Mouse (Mus musculus): ENCODE results near the gene Ttc1.

The Ttc1 gene

DNA sequence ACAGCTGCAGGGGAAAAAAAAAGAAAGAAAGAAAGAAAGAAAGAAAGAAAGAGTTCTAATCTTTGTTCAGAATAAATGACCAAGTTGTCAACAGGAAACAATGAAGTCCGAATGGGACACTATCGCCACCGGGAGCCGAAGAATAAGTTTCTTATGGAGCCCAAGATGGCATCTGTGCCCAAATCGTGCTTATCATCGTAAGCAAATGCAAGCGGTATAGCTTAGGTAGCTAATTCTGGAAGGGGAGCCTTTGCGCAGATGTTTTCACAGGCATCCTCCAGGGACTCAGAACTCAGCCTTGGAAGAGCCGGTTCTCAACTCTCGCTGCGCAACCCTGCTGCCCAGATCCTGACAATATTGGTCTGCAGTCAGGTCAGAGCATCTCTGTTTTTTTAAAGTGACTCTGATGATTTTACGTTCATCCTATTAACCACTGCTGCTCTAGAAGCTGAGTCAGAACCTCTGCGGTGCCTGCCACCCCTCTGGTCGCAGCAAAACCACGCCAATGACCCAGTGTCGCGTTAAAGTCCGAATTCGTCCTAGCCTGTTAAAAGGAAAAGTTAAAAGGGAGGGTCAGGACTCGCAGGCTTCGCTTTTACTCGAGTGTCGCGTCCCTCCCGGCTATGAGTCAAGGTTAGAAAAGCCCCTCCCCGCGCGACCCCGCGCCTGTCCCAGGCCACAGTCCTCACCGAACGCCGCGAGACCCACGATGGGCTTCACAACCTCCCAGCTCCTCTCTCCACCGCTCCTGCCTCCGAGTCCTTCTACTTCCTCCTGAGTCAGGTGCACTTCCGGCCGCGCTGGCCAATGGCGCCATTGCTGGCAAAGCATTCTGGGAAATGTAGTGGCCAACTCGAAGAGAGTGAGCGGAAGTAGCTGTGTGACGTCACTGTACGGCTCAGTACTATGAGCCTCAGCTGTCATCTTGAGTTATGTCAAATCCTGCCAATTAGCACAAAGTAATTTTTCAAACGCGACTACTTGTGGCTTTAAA lies at the start of gene Ttc1:
Gene Ttc1 (minus strand): TSS at position 776 of the 994 bp plus-strand sequence.
- DNase-seq (ENCODE audit: low read depth, low spot score), result peak; percentile 100

DNA sequence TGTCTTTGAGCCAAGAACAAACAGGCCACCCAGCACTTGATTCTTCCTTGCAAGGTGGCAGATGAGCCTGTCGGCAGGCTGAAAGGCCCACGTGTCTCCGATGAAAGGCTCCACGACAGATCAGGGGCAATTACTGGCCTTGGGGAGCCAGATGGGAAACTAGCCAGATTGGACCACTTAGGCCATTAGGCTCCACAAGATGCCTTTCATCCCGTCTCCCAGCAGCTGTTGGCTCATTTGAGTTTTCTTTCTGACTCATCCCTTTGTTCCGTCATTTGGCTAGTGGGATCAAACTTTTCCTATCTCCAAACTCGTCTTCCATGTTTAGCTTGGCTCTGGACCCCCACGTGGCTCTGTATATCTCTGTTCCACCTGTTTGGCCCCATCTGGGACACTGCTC lies 48.2 kb upstream of the Ttc1 start:
- DNase-seq (ENCODE audit: low read depth, low spot score), result peak; percentile 48

DNA sequence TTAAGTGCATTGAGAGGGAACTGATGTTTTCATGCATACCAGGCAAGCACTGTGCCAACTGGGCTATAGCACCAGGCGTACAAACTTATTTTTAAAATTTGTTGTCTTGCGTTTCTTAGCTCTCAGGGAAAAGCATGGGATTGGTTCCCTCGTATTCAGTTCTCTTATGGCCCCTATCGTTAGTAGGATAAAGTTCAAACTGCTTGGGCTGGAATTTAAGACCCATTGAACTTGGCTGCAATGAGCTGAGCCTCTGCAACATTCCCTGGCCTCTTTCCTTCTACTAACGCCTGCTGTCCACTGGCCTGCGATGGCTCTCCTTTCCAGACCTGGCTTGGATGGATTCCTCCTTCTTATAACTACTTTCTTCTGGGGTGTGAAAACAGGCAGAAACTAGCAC lies 42.6 kb upstream of the Ttc1 start:
- DNase-seq (ENCODE audit: low read depth, low spot score), result no peak

DNA sequence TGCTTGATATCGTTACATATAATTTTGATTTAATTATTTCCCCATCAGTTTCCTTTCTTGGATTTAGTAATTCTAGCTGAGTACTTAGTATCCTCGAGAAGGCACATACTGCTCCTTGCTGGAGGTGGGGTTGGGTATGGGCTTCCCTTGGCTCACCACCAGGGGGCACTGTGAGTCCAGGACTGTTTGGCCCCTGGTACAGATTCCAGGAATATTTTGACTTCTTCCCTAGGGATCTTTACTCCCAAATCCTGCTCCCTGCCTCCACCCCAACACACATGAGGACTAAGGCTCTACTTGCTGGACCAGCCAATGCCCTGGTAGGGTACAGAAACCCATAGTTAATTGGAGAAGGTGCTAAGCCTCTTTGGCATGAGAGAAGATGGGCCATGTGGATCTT lies 36.0 kb upstream of the Ttc1 start:
- DNase-seq (ENCODE audit: low read depth, low spot score), result peak; percentile 72

DNA sequence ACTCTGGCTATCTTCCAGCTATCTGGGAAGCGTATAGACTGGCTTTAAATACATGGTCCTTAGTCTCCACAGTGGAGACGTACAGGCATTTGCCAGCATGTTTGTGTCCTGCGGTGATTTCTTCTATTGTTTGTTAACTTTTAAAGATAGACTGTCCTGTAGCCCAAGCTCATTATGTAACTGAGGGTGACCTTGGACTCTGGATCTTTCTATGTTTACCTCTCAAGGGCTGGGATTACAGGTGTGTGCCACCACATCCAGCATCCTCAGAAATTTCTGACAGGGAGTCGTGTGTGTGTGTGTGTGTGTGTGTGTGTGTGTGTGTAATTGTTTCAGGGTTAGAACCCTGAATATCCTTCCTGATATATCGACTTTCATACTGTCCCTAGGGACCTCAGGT lies 35.3 kb upstream of the Ttc1 start:
- no peak for DNase-seq (ENCODE audit: low read depth, low spot score)

DNA sequence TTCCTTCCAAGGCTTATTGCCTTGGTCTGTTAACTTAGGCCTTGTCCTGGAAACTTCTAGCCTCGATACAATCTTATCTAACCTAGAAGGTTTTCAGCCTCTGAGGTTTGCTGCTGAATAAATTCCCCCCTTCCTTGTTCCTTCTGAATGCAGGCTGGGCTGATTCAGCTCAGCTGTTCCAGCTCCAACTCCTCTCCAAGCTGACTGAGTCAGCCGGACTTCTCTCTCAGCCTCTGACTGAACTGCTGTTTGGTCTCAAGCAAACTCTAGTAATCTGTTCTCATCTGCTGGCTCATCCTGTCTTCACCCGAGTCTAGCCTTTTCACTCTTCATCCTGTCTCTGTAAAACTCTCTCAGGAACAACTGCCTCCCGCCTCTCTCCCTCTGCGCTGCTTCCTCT lies 31.7 kb upstream of the Ttc1 start:
- DNase-seq (ENCODE audit: low read depth, low spot score), result peak; percentile 52

DNA sequence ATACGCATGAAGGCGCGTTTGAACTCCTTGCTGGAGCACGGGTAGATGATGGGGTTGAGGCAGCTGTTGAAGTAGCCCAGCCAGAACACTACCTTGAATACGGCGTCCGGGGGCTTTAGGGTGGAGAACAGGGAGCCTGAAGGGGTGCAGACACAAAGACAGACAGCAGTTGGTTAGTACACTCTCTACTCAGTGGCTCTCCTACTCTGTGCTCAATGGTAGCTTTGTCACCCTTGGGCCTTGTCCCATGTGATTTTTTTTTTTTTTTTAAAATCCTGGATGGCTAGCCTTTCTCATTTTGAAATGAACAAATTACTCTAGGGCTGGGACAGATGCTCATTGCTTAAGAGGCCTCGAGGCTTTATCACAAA lies 28.5 kb upstream of the Ttc1 start:
- DNase-seq (ENCODE audit: low read depth, low spot score), result no peak

DNA sequence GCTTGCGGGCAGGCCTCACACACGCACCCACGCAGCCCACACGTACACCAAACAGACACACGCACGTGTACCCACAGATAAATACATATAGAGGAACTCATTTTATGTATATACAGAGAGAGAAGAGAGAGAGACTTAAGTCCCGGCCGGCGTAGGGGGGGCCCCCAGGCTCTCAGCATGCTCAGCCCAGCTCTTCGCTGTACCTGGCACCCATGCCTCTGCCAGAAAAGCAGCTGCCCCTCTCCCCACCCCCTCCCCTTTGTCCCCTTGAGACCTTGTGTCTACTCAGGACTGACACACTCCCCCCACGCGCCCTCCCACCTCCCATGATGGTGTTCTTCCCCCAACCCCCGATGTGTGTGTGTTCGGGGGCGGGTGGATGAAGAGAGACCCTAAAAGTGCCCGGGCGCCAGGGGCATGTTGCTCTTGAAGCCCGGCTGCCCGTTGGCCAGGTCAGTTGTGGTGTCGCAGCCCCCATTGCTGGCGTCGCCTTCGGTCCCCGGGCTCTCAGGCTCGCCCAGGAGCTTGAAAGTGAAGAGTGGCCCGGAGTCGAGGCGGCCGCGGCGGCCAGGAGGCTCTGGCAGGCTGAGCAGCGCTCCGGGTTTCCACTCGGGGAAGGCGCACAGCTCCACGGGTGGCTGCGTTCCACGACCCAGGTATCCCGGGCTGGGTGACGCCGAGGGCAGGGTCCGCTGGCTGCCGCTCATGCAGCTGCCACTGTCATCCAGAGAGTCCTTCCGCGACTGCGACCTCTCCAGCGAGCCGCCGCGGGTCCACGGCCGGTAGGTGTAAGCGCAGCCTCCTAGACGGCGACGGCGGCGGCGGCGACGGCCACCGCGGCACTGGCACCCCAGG lies 27.9 kb upstream of the Ttc1 start:
- DNase-seq (ENCODE audit: low read depth, low spot score), result no peak

DNA sequence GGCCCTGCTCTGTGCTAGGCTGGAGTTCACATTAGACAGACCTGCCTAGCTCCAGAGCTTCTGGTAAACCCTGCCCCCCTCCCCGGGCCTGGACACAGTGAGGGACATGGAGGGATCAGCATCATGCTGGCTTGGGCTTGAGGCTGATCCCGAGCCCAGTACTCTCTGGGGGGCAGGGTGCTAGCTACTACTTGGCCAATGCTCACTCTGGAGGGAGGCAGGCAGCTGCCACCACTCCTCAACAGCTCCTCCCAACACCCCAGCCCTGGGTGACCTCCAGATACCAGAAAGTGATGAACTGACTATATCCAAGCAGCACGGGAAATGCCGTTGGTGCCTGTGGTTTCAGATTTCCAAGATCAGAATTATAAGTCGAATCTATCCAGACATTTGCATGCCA lies 25.9 kb upstream of the Ttc1 start:
- no peak for DNase-seq (ENCODE audit: low read depth, low spot score)

DNA sequence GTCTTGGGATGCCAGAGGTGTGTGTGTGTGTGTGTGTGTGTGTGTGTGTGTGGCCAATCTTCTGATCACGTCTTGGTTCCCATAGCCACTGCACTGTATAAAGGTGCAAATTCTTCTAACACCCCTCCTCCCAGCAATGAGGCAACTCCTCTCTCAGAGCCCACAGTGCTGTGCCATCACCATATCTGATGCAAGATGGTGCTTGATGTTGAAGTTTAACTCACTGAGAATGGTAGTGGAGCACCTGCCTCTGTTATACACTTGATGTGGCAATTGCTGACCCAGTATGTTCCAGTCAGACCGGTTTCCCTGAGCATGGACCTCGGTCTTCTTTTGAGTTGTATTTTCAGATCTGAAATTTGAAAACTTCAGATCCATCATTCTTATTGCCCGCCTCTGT lies 22.3 kb upstream of the Ttc1 start:
- DNase-seq (ENCODE audit: low read depth, low spot score), result no peak

DNA sequence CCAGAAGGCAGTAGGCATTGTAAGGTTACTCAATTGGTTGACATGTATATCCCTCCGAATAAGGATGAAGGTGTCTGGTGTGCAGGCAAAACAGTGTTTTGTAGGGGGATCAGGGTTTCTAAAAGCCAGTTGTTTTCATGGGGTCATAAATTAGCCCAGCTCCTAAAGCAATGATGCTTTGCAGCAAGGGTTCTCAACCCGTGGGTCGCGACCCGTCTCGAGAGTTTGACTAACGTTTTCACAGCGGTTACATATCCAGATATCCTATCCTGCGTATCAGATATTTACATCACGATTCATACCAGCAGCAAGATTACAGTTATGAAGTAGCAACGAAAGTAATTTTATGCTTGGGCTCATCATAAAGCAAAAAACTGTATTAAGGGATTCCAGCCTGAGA lies 19.9 kb upstream of the Ttc1 start:
- DNase-seq (ENCODE audit: low read depth, low spot score), result no peak

DNA sequence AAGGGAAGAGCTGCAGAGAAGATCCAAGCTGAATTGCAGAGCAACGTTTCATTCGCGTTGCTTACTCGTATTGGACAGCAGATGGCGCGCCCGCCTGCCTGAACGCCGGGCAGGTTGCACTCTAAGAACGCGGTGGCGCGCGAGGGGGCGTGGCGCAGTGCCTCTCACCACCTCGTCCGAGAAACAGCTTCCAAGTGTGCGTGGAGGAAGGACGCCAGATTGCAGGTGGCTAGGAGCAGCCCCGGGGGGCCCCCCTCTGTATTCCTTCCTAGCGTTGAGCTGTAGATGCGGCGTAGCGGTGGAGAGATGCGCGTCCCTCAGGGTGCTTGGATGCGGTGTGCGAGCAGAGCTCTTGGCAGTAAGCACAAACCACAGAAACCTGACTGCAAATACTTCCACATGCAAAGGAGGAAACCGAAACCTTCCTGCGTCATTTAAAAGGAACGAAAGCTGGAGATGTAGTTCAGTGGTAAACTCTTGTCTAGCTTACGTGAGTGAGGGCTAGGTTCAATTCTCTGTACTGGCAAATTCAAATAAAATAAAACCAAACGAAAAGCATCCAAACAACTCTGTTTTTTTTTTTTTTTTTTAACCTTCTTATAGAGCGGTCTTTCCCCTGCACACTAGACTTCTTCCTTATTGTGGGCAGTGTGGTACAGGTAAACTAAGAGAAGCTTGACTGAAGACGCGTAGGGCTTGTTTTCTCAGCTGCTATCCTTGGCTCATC lies 19.3 kb upstream of the Ttc1 start:
- DNase-seq (ENCODE audit: low read depth, low spot score), result peak; percentile 87

DNA sequence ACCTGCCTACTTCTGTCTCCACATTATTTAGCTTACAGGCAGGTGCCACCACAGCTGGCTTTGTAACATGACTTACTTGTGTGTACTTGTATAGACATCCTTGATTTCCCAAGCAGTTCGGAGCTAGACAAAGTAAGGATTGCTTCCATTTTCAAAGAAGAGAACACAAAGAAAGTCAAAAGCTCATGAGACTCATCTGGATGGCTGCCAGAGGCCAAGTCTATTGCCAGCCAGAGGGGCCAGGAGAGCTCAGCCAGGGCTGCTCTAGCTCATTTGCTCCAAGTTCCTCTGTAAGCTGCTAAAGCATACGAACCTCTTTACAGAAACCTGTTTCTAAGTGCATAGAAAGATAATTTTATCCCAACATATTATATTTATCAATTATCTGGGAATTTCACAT lies 10.6 kb upstream of the Ttc1 start:
- no peak for DNase-seq (ENCODE audit: low read depth, low spot score)

DNA sequence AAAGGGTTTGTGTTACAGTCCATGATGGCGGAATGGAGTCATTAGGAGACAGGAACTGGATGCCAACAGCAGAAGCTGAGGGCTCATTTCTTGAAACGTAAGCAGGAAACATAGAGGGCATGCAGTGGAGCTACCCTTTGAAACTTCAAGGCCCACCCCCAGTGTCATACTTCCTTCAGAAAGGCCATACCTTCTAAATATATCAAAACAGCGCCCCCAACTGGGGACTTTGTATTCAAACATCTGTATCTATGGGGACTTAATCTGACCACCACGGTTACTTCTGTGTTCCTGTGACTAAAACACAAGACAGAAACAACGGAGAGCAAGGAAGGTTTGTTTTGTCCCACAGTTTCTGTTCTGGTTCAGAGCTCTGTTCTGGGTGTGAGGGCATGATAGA lies 7.6 kb upstream of the Ttc1 start:
- DNase-seq (ENCODE audit: low read depth, low spot score), result no peak

DNA sequence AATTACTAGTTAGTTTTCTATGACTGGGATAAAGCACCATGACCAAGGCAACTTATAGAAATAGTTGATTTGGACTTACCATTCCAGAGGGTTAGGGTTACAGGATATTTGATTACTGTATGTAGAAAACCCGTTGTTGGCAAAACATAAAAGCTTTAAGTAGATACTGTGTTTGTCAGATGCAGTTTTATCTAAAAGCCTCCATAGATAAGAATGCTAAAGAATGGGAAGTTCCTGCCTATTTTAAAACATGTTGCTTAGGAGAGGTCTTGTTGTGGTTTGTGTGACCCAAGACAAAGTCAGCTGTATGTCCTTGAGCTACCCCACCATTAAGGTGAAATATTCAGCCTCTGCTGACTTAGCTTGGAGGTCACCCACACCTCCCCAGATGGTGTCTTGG lies 6.8 kb upstream of the Ttc1 start:
- no peak for DNase-seq (ENCODE audit: low read depth, low spot score)

DNA sequence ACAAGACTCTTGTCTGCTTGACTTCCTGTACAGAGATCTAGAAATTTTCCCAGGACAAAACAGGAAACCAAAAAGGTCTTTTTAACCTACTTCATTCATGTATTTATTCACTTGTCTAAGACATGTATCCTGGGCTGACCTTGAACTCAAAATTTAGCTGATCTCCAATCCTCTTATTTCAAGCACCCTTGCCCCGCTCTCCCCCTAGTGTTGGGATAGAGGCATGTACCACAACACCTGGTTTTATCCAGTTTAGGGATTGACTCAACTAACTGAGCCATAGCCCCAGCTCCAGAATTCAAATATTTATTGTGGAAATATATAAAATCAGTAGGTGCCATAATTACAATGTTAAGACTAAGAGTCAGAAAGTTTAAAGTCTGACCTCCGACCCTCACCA lies 3.7 kb upstream of the Ttc1 start:
- DNase-seq (ENCODE audit: low read depth, low spot score), result no peak

DNA sequence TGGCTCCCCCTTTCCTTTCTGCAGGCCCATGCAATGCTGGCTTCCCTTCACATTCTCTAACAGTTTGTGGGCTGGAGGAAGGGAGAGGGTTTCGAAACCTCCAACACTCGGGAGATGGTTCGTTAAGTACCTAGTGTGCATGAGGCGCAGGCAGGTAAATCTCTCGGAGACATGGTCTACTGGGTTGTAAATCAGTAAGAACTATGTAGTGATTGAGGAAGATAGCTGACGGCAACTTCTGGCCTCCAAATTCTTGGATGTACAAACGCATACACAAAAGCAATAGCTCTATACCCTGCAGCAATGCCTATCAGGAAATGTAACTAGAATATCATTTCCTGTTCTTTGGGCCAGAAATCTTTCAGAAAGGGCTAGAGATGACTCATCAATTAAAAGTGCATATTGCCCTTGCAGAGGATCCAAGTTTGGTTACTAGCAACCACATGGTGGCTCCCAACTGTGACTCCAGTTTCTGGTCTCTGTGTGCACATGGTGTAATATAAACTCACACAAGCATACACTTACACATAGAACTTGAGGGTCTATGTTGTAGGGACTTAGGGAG lies 19.0 kb downstream of the Ttc1 start:
- DNase-seq (ENCODE audit: low read depth, low spot score), result peak; percentile 63

DNA sequence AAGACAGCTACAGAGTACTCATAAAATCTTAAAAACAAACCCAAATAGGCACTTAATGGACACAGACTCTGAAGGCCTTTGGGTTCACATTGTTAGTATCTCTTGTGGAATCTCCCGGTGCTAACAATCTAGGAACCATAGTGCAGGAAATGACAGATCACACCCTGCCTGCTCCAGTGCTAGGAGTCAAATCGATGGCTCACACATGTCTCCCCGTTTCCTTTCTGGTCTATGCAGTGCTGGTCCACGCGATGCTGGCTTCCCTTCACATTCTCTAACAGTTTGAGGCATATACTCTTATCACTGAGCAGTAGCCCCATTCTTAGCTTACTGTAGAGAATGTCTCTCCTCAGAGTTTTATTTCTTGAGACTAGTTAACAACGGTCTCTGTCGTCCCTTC lies 20.0 kb downstream of the Ttc1 start:
- DNase-seq (ENCODE audit: low read depth, low spot score), result no peak

DNA sequence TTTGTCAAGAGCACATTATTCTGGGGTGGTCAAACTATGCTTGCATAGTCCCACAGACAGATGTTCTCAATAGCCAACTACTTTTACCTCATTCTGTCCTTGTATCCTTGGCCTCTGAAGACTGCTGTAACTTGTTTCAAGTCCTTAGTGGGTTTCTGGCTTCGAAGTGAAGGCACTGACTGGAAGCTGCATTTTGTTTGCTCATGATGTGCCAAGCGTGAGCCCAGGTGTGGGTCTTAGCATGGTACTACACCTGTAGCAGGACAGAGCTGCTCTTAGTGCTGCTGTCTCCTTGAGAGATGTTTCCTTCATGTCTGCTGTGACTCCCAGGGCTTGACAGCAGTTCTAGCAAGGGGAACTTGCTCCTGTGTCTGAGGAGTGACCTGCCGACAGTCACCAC lies 24.4 kb downstream of the Ttc1 start:
- no peak for DNase-seq (ENCODE audit: low read depth, low spot score)

DNA sequence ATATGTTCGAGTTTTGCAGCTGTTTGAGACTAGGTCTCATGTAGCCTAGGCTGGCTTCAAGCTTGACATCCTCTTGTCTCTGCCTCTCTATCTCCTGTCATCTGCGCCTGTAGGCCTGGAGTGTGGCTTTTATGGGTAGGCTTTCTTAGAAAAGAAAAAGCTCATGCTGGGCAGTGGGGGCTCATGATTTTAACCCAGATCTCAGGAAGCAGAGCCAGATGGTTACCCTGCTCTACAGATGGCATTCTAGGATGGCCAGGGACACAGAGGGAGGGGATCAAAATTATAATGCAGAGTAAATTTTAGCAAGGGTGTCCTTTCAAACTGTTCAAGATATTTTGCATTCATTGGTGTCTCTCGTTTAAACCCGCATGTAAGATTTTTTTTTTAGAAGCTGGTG lies 35.6 kb downstream of the Ttc1 start:
- peak; percentile 90 for DNase-seq (ENCODE audit: low read depth, low spot score)

DNA sequence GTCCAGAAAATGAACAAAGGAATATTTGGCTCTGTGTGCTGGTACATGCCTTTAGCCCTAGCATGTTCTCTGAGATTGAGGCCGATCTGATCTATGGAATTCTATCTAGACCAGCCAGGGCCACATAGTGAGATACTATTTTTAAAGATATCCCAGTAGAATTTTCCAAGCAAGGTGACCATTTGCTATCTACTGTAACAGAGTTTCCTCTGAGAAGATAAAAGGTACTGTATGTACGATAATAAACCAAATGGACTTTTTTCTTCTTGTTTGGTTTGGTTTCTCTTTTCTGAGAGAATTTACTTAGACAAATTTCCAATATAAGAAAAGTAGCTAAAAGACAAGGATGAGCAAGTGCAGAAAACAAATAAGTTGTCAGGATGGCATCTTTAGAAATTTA lies 39.4 kb downstream of the Ttc1 start:
- no peak for DNase-seq (ENCODE audit: low read depth, low spot score)

DNA sequence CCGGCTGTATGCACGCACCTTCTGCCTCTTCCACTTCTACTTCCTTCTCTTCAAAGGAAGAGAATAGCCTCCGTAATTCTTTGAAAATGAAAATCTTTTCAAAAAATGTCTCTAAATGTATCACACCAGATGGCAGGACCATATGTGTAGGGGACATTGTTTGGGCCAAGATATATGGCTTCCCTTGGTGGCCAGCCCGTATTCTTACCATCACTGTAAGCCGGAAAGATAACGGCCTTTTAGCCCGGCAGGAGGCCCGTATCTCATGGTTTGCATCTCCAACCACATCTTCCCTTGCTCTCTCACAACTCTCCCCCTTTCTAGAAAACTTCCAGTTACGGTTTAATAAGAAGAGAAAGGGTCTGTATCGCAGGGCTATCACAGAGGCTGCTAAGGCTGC lies 42.1 kb downstream of the Ttc1 start:
- peak; percentile 67 for DNase-seq (ENCODE audit: low read depth, low spot score)
